Mouse (Mus musculus): Measurements from ENCODE around the gene Fat3. TPM values are rescaled to one million over a fixed set of nuclear protein-coding genes. Genes with fewer than 3 reads are reported as not detected.

Fat3 gene
- polyA plus RNA-seq, 1 experiment from 2014 or later: 7.0 TPM

- peaks cover 9% of the 10 kb centered on the region for H3K4me1 ChIP-seq
- no peak for DNase-seq (ENCODE audit: low spot score)
- H3K36me3 ChIP-seq: no peaks in the 10 kb centered on the region
- H3K9me3 ChIP-seq (replicated peaks): no peaks in the 10 kb centered on the region
- no peak overlapping the region for H3K27ac ChIP-seq (replicated peaks)
- no peak overlapping the region for H3K4me3 ChIP-seq
- WGBS: 77% methylated on average over 6 of the region's 6 CpGs
- no peaks in the 10 kb centered on the region for H3K27me3 ChIP-seq (ENCODE audit: low read depth, poor library complexity, severe bottlenecking)
Measured at GRCm38 (mm10) chr9:16202296-16202695, 298.8 kb downstream of the Fat3 start.

GRCm38 (mm10) chr9:16200948-16201347 lies 300.1 kb downstream of the Fat3 start:
- Histone ChIP-seq H3K4me3 (no peak overlapping the region), H3K27ac (replicated peaks) (no peak overlapping the region), H3K27me3 (ENCODE audit: low read depth, poor library complexity, severe bottlenecking) (no peaks in the 10 kb centered on the region), H3K4me1 (peaks cover 9% of the 10 kb centered on the region), H3K9me3 (replicated peaks) (no peaks in the 10 kb centered on the region), H3K36me3 (no peaks in the 10 kb centered on the region)
- no peak for DNase-seq (ENCODE audit: low spot score)
- 72% methylated on average over 1 of the region's 1 CpGs for WGBS

- no peak for DNase-seq (ENCODE audit: low spot score)
Measured at GRCm38 (mm10) chr9:16186461-16186860, 314.6 kb downstream of the Fat3 start.

GRCm38 (mm10) chr9:16169238-16169637 lies 331.8 kb downstream of the Fat3 start:
- no peaks in the 10 kb centered on the region for H3K9me3 ChIP-seq (replicated peaks)
- no peak overlapping the region for H3K27ac ChIP-seq (replicated peaks)
- no peaks in the 10 kb centered on the region for H3K27me3 ChIP-seq (ENCODE audit: low read depth, poor library complexity, severe bottlenecking)
- no peak overlapping the region for H3K4me3 ChIP-seq
- peaks cover 3% of the 10 kb centered on the region; the same call in 1 of the 2 replicates for H3K4me1 ChIP-seq
- no peak for DNase-seq (ENCODE audit: low spot score)
- H3K36me3 ChIP-seq: no peaks in the 10 kb centered on the region
- WGBS: 87% methylated on average over 4 of the region's 4 CpGs

More at GRCm38 (mm10) chr9:16186461-16186860, 314.6 kb downstream of the Fat3 start:
- no peaks in the 10 kb centered on the region for H3K9me3 ChIP-seq (replicated peaks)
- WGBS: 83% methylated on average over 1 of the region's 1 CpGs
- H3K4me3 ChIP-seq: no peak overlapping the region
- peaks cover 8% of the 10 kb centered on the region for H3K4me1 ChIP-seq
- no peaks in the 10 kb centered on the region for H3K27me3 ChIP-seq (ENCODE audit: low read depth, poor library complexity, severe bottlenecking)
- no peak overlapping the region for H3K27ac ChIP-seq (replicated peaks)
- H3K36me3 ChIP-seq: no peaks in the 10 kb centered on the region

- 88% methylated on average over 2 of the region's 2 CpGs for WGBS
- no peak for DNase-seq (ENCODE audit: low spot score)
- Histone ChIP-seq H3K27me3 (ENCODE audit: low read depth, poor library complexity, severe bottlenecking) (no peaks in the 10 kb centered on the region), H3K27ac (replicated peaks) (no peak overlapping the region), H3K4me3 (no peak overlapping the region), H3K9me3 (replicated peaks) (no peaks in the 10 kb centered on the region), H3K4me1 (peaks cover 3% of the 10 kb centered on the region; the same call in 1 of the 2 replicates), H3K36me3 (no peaks in the 10 kb centered on the region)
Measured at GRCm38 (mm10) chr9:16168051-16168450, 333.0 kb downstream of the Fat3 start.

GRCm38 (mm10) chr9:16159366-16159765 lies 341.7 kb downstream of the Fat3 start:
- 0 out of 2 replicates have a peak, but pooled peaks cover 3% of the 10 kb centered on the region for H3K36me3 ChIP-seq
- no peak for DNase-seq (ENCODE audit: low spot score)
- H3K27ac ChIP-seq (replicated peaks): no peak overlapping the region
- no peak overlapping the region for H3K4me3 ChIP-seq
- H3K27me3 ChIP-seq (ENCODE audit: low read depth, poor library complexity, severe bottlenecking): no peaks in the 10 kb centered on the region
- 0 out of 2 replicates have a peak, but pooled peaks cover 4% of the 10 kb centered on the region for H3K9me3 ChIP-seq (replicated peaks)
- 96% methylated on average over 5 of the region's 5 CpGs for WGBS
- peaks cover 5% of the 10 kb centered on the region for H3K4me1 ChIP-seq

- Histone ChIP-seq H3K9me3 (replicated peaks) (no peaks in the 10 kb centered on the region), H3K36me3 (no peaks in the 10 kb centered on the region), H3K27ac (replicated peaks) (peak overlapping the region; percentile 28; the same call in 1 of the 2 replicates), H3K4me1 (peaks cover 36% of the 10 kb centered on the region), H3K27me3 (ENCODE audit: low read depth, poor library complexity, severe bottlenecking) (no peaks in the 10 kb centered on the region), H3K4me3 (no peak overlapping the region)
- peak; percentile 34 for DNase-seq (ENCODE audit: low spot score)
- 22% methylated on average over 3 of the region's 3 CpGs for WGBS
Measured at GRCm38 (mm10) chr9:16153580-16153930, 347.5 kb downstream of the Fat3 start.

- no peaks in the 10 kb centered on the region for H3K9me3 ChIP-seq (replicated peaks)
- no peak overlapping the region for H3K4me3 ChIP-seq
- no peaks in the 10 kb centered on the region for H3K27me3 ChIP-seq (ENCODE audit: low read depth, poor library complexity, severe bottlenecking)
- no peaks in the 10 kb centered on the region for H3K36me3 ChIP-seq
- 39% methylated on average over 4 of the region's 4 CpGs for WGBS
- H3K27ac ChIP-seq (replicated peaks): peak overlapping the region; percentile 28; the same call in 1 of the 2 replicates
- peaks cover 41% of the 10 kb centered on the region for H3K4me1 ChIP-seq
- no peak for DNase-seq (ENCODE audit: low spot score)
Measured at GRCm38 (mm10) chr9:16152756-16153579, 348.1 kb downstream of the Fat3 start.

- no peaks in the 10 kb centered on the region for H3K9me3 ChIP-seq (replicated peaks)
- no peak for DNase-seq (ENCODE audit: low spot score)
Measured at GRCm38 (mm10) chr9:16150046-16150445, 351.0 kb downstream of the Fat3 start.

GRCm38 (mm10) chr9:16147735-16148134 lies 353.4 kb downstream of the Fat3 start:
- 24% methylated on average over 1 of the region's 1 CpGs for WGBS
- Histone ChIP-seq H3K36me3 (no peaks in the 10 kb centered on the region), H3K27me3 (ENCODE audit: low read depth, poor library complexity, severe bottlenecking) (no peaks in the 10 kb centered on the region), H3K27ac (replicated peaks) (no peak overlapping the region), H3K4me1 (peaks cover 38% of the 10 kb centered on the region), H3K9me3 (replicated peaks) (no peaks in the 10 kb centered on the region), H3K4me3 (no peak overlapping the region)
- peak; percentile 46 for DNase-seq (ENCODE audit: low spot score)

More at GRCm38 (mm10) chr9:16150046-16150445, 351.0 kb downstream of the Fat3 start:
- Histone ChIP-seq H3K27me3 (ENCODE audit: low read depth, poor library complexity, severe bottlenecking) (no peaks in the 10 kb centered on the region), H3K27ac (replicated peaks) (no peak overlapping the region), H3K4me3 (no peak overlapping the region), H3K4me1 (peaks cover 55% of the 10 kb centered on the region), H3K36me3 (no peaks in the 10 kb centered on the region)

GRCm38 (mm10) chr9:16144684-16145083 lies 356.4 kb downstream of the Fat3 start:
- 82% methylated on average over 3 of the region's 3 CpGs for WGBS
- no peaks in the 10 kb centered on the region for H3K27me3 ChIP-seq (ENCODE audit: low read depth, poor library complexity, severe bottlenecking)
- no peak for DNase-seq (ENCODE audit: low spot score)

GRCm38 (mm10) chr9:16139300-16139699 lies 361.8 kb downstream of the Fat3 start:
- 67% methylated on average over 6 of the region's 6 CpGs for WGBS
- Histone ChIP-seq H3K36me3 (no peaks in the 10 kb centered on the region), H3K9me3 (replicated peaks) (no peaks in the 10 kb centered on the region), H3K4me3 (no peak overlapping the region), H3K4me1 (peaks cover 22% of the 10 kb centered on the region), H3K27ac (replicated peaks) (no peak overlapping the region), H3K27me3 (ENCODE audit: low read depth, poor library complexity, severe bottlenecking) (no peaks in the 10 kb centered on the region)
- no peak for DNase-seq (ENCODE audit: low spot score)

More at GRCm38 (mm10) chr9:16144684-16145083, 356.4 kb downstream of the Fat3 start:
- H3K9me3 ChIP-seq (replicated peaks): no peaks in the 10 kb centered on the region
- H3K27ac ChIP-seq (replicated peaks): no peak overlapping the region
- no peaks in the 10 kb centered on the region for H3K36me3 ChIP-seq
- H3K4me3 ChIP-seq: no peak overlapping the region
- peaks cover 26% of the 10 kb centered on the region for H3K4me1 ChIP-seq

GRCm38 (mm10) chr9:16133098-16133497 lies 368.0 kb downstream of the Fat3 start:
- Histone ChIP-seq H3K4me1 (peaks cover 10% of the 10 kb centered on the region), H3K27ac (replicated peaks) (no peak overlapping the region), H3K36me3 (no peaks in the 10 kb centered on the region), H3K27me3 (ENCODE audit: low read depth, poor library complexity, severe bottlenecking) (no peaks in the 10 kb centered on the region), H3K4me3 (no peak overlapping the region), H3K9me3 (replicated peaks) (no peaks in the 10 kb centered on the region)
- DNase-seq (ENCODE audit: low spot score): no peak
- 91% methylated on average over 2 of the region's 2 CpGs for WGBS
